Mouse (Mus musculus) left cerebral cortex, postnatal 10 days (tissue): ENCODE measurements at regions not wholly inside any gene's neighbourhood (a gene's known extent, or its start where the extent isn't known, plus 50 kb on each side); places are given as distances from the start of the nearest gene placed in this dataset.
"Not testable (repeated sequence)": the region's sequence is repeated elsewhere in the genome, so short reads cannot be mapped to it uniquely, and the experiment has no call there.

Experiments
- DNase-seq, 2 experiments: peaks; one replicate each; pipeline ENCODE4 v3.0.0; 2021 to 2022; ENCODE audit warnings: low spot score in 2 of 2, mixed read lengths in 1 of 2; ENCODE audit errors: extremely low spot score in 1 of 2
- intact Hi-C: fragments of 180-260 bp; cut with DNase I; formaldehyde crosslinking; loops from one replicate; pipeline ENCODE4 v1.15.1; 2025

DNA sequence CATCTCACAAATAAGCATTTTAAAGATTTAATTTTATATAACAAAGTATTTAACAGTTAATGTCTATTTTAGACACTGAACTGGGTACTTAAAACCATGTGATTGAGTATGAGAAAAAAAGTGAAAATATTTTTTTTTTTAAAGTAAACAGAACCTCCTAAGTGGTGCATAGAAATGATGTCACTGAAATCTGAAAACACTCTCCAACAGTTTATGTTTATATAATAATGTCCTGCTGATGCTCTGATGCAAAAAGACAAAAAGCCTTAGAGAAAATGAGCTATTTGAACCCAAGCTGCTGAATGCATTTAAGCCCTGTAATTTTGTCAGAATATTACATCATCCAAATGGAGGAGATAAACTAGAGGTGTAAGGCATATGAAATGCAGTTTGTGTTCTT lies 3447.1 kb downstream of the 9330182O14Rik start:
- no peak for DNase-seq
- intact Hi-C loops, result no loop called here

DNA sequence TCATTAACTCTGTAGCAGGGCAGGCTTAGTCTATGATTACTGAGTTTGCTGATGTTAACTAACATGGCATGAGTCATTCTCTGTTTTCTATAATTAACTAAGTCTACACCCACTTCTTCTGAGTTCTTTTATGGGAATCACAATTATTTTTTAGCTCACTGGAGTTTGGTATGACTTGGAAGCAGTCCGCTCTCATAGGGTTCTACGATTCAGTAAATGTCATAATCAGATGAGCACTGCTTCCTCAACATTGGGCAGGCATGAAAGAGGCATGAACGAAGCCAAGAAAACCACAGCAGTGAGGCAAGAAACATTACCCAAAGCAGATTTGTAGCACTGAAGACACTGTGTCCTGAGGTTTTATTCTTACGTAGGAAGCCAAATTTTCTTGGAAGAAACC lies 3451.6 kb downstream of the 9330182O14Rik start:
- no peak for DNase-seq
- intact Hi-C loops, result no loop called here

DNA sequence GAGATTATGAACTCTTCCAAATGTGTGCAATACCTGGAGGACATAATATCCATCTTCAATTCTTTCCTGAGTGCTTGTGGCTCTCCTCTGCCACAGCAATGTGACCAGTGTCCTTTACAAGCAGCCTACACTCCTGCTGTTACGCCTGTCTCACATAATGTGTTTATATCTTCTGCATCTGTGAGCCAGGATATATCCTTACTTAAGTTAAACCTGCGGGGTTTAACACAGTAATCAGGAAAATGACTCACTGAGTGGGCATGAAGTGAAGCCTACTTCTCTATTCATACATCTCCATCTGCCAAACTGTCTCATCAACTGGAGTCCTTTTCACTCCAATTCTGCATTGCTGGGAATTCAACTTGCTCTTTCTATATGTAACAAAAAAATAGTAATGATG lies 3453.9 kb downstream of the 9330182O14Rik start:
- intact Hi-C loops, result no loop called here
- peak in 1 of 2 experiments; percentile 34 for DNase-seq

DNA sequence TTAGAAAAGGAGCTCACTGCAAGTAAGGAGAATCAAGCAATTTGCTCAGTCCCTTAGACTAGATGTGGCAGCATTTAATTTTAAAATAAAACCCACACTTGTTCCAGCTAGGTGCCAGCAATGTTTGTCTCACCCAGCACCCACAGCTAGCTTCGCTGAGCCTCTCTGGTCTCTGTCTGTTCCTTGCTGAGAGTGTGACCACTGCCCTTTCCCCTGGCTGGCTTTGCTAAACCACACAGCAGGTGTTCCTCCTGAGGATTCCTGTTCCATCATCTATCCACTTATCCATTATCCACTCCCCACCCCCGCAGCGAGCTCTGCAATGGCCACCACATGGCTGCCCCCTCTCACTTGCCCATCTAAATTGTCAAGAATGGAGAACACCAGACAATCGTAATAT lies 3473.5 kb downstream of the 9330182O14Rik start:
- no peak for DNase-seq
- intact Hi-C loops, result no loop called here

DNA sequence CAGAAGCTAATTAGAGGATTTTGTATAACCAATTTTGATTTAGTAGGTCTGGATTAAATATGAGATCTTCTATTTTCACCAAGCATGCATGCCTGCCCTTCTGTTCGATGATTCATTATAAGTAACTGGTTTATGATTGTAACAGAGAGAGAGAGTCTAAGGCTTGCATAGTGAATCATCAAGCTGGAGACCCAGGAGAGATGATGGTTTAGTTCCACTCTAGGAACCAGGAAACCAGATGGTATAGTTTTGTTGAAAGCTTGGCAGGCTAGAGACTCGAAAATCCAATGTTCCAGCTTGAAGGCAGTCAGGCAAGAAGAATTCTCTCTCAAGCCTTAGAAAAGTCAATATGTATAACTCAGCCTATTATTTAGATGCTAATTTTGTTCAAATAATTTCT lies 3475.7 kb downstream of the 9330182O14Rik start:
- DNase-seq, result peak in 1 of 2 experiments; percentile 9
- intact Hi-C loops, result no loop called here

DNA sequence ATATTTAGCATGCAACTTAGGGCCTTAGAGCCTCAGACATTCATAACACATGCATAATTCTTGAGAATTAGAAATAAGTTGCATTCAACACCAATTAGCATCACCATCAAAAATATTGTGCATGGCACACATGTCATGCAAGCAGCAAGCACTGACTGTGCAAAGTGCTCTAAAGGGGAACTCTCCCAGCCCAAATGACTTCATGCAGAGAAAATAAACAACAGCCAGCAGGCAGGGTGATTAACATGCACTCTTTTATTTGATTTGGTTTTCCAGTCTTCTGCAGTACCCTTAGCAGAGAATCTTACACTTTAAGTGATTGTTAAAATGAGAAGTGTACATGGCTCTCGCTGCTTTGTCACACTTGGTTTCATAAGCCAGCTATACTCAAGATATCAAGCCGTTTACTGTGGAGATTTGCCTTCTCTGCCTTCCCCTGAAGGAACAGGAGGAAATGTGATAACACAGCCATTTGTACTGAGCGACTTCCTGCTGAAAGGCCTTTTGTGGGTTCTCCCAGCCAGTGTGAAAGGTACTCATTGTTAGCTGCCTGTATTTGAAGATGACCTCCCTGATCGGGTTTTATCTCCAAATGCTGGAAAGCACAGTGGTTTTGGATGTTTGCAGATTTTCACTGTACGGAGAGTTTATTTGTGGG lies 3480.0 kb downstream of the 9330182O14Rik start:
- DNase-seq, result no peak
- intact Hi-C loops, result no loop called here

DNA sequence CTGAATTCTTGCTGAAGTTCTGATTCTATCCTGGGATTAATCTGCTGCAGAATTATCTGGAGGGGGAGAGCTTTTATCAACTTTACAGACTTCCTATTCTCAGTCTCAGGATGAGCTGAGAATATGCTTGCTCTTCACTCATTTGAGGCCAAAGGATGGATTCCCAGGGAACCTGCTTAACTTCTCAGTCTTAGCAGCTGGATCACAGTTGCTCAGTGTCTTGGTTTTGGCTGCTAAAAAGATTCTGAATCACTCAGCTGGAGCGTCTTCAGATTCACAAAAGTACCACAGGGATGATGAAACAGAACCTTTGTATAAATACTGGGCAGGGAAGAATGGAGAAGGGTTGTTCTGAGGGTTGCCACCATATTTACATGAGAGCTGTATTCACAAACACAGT lies 3481.6 kb downstream of the 9330182O14Rik start:
- DNase-seq, result no peak
- intact Hi-C loops, result no loop called here

DNA sequence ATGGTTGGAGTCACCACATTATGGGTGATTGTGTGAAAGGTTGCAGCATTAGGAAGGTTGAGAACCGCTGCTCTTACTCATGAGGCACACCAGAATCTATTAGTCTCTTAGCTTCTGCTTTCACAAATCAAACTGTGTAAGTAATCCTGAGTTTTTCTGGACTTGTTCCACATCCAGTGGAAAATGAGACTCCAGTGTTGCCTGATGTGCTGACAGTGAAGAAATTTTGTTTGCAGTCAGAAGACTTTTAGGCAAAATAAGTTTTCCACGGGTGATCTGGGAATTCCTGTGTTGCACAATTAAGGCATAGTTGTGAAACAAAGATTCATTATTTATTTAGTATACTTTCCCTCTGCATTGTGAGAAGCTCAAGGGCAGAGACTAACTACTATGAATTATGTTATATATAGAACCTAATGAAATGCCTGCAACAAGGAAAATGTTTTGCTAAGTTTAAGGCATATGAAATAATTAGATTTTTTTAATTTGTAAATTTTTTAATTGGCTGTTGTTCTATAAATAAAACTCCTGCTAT lies 3490.3 kb downstream of the 9330182O14Rik start:
- no peak for DNase-seq
- intact Hi-C loops, result no loop called here

DNA sequence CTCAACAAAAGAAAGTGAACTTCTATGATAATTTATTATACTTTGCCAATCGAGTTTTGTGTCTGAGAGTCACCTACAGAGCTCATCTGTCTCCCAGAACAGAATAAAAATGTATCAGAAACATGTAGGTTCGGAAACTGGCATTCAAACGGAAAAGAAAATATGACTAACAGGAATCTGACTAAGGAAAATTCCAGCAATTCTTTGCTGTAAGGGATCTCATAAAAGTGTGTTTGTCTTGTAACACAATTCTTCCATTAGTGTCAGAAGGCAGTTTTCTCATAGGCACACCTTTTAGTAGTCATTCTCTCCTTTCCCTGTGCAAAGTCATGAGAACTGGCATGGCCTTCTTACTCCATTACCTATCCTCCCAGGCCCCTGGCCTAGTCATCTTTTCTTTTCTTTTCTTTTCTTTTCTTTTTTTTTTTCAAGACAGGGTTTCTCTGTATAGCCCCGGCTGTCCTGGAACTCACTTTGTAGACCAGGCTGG lies 3490.9 kb downstream of the 9330182O14Rik start:
- DNase-seq, result no peak
- intact Hi-C loops, result no loop called here

DNA sequence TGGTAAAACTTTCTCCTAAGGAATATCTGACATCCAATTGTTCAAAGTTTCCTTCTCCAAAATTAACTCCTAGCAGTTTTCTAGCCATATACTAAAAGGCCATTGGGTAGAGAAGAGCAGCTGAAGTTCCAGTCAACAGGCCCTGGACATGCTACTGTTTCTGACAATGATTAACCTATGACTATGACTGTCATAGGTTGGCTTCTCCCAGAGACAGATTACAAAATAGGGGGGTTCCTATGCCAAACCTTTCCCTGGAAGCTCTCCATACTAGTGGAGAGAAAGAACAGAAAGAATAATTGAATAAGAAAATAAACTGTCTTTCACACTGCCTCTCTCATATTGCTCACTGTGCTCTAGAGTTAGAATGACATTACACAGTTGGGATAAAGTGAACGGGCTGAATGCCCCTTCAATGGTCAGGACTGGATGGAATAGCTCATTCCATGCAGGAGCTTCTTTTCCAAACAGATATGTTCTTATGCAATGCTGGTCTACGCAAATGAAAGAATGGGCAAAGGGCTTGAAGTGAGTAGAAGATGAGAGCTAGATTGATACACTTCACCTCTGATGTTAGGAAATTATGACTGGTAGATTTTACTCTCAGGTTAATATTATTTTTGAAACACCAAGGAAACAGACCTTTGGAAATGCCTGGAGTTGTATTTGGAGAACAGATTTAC lies 3516.8 kb downstream of the 9330182O14Rik start:
- DNase-seq, result no peak
- intact Hi-C loops, result no loop called here

DNA sequence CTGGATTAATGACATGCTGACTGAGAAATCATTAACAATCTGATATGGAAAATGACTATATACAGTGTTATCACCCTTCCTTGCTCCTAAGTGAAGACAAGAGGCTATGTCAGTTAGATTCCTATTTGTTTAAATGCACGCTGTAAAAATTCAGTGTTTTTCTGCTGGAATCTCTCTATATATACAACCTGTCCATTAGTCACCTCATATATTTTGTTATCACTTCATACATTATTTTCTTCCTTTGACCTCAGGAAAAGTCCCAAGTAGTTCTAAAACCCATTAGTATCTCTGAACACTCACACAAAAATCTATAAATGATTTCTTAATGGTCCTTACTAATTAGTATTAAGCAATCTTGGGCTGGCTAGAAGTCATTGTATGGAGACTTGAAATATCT lies 3529.5 kb downstream of the 9330182O14Rik start:
- no peak for DNase-seq
- intact Hi-C loops, result no loop called here

DNA sequence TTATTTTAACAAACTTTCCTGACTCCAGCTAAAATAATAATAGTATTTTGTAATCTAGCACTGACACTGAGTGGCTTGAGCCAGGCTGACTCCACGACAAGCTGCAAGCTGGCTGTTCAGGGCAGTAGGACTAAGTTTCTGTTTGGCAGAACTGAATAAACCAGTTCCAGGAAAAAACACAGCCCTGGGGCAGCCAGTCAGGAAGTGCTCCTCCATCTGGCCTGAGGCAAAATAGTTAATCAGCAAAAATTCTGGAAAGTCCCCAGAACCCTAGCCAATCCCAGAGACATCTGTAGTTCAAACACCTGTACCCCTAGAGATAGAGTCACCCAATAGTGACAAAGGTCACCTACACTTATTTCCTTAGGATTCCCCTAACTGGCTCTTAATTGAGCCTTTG lies 3544.7 kb downstream of the 9330182O14Rik start:
- DNase-seq, result no peak
- intact Hi-C loops, result no loop called here

DNA sequence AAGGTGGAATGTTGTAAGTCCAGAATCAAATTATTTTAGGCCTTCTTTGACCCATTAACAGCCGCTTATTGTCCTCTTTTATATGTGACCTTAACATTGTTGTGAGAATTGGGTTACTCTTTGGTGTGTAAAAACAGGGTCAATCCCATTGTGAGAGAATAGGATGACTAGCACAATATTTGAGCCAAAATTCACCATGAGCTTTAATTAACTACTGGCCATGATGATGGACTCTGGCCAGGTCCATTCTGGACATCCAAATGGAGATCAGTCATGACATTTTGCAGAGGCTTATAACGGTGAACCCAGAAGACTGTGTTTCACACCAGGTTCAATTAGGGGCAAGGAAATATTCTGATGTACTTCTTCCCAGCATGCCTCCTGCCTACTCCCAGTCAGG lies 3548.0 kb downstream of the 9330182O14Rik start:
- no peak for DNase-seq
- intact Hi-C loops, result no loop called here

DNA sequence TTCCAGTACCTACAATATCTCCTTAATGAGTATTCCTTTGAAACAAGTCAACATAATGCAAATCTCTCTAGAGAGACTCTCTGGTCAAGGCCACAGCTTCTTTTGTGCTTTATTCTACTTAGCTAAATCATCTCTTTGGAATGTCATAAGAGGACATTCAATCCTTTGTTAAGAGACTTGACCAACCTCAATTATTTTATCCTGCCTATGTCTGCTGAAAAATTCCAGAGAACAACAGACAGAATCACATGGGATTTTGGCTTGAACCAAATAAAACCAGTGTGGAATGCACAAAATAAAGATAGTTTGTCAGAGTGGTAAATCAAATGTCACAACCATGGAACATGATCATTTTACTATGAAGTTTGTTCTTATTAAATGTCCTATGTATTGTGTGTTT lies 3557.8 kb downstream of the 9330182O14Rik start:
- DNase-seq, intact Hi-C loops: not testable (repeated sequence)

DNA sequence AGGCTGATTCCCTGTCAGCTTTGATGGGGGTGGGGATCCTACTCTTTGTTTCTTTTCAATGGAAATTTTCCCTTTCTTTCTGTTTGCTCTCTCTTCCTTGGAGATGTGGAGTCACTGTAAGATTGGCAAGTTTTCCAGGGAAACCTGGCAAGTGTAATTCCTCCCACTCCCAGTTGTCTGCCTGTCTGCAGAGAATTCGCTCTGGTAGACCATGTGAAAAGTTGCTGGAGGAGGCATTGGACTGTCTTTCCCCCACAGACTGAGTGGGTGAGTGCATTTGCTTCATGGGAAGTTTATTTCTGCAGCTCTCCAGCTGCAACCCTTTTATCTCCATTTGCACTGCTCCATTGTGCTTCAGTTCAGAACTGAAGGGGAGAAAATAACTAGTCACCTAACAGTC lies 3561.3 kb downstream of the 9330182O14Rik start:
- DNase-seq, result peak in 1 of 2 experiments; percentile 18
- intact Hi-C loops, result no loop called here

DNA sequence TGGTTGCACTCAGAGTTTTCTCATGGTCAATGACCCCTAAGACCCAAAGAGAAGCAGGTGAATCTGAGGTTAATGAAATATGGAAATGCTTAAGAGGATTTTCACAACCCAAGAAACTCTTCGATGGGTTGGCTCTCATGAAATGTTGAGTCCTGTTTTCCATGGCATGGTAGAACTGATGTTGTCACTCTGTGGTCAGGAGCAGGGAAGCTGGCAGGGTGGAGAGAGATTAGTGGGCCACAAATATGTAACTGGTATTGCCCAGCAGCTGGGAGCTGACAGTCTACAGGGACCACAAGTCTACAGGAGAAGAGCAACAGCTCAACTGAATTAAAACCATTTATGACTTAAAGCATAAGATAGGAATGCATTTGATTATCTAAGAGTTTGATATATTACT lies 3582.9 kb downstream of the 9330182O14Rik start:
- intact Hi-C loops, result no loop called here
- DNase-seq, result no peak

DNA sequence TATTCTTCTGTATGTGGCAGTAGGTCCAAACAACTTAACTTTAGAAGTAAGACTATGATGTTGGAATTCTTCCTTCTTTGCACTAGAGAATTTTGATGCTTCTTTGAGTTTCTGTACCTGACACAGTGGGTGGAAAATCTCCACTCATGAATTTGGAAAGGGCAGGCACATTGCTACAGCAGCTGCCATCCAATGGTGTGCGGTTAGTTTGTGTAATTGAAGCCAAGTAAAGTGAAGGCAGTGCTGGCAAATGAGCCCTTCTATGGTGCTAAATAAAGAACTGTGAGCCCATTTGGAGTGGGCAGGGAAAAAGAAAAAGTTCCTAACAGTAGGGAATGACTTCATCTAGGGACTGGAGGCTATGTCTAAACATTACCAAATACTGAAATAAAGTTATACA lies 3583.4 kb downstream of the 9330182O14Rik start:
- DNase-seq, result no peak
- intact Hi-C loops, result no loop called here

DNA sequence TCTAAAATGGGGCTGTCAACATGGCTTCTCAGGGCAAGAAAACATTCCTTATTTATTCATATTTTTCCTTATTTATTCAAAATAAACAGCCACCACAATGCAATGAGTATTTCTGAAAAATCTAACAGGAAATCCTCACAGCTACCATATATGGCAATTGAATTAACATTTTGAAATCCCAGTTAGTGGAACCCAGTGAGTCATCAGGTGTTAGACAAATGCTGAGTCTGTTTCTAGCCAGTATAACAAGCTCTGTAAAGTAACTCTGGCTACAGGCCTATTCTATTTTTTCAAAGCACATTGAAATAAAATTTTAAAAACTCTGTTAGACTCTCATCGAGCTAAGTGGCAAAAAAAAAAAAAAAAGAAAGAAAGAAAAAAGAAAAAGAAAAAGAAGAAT lies 3586.8 kb downstream of the 9330182O14Rik start:
- peak in 1 of 2 experiments; percentile 9 for DNase-seq
- intact Hi-C loops, result no loop called here

DNA sequence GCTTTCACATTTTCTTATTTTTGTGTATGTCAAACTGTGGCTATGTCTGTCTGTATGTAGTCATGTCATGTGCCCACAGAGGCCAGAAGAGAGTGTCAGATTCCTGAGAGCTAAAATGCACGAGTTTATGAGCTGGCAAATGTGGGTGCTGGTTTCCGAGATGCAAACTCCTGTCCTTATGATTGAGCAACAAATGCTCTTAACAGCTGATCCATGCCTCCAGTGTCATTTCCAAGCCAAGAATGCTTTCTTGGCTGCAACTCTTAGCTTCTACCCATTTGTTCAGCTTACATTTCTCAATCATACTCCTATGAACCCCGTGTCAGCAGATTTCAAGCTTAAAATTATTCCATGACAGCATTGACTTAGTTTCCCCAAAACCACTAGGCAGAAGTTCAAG lies 3601.5 kb downstream of the 9330182O14Rik start:
- no peak for DNase-seq
- intact Hi-C loops, result no loop called here

DNA sequence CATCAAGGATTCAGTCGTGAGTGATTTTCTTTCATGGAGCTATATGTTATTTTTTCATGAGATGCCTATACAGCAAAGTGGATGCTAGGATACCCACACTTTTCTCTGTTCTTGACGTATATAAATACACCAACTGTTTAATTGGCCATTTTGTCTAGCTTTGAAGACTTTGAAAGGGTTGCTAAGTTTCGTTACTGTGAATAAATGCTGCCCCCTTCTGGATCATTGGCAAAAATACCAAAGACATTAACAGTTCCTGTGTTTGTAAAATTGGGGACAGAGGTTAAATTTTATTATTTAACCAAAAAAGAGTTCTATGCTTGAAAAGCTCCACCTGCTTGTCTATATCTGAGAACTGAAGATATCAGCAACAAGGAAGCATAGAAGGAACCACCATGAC lies 3624.1 kb downstream of the 9330182O14Rik start:
- DNase-seq, result peak in 1 of 2 experiments; percentile 54

More for the DNA sequence above, 3624.1 kb downstream of the 9330182O14Rik start:
- intact Hi-C loops, result loop anchor here (5.0 kb wide), 1 partner anchor 721 kb away; no protein-coding TSS in a partner anchor
